Mouse (Mus musculus): ENCODE data around the gene Kras. TPM values are rescaled to one million over a fixed set of nuclear protein-coding genes. Genes with fewer than 3 reads are reported as not detected.

Kras gene
- polyA plus RNA-seq, 1 experiment from 2014 or later: 86.8 TPM

GRCm38 (mm10) chr6:145255952-145256700, 6.1 kb upstream of the Kras start:
- Histone ChIP-seq H3K9me3 (replicated peaks; ENCODE audit: control insufficient read depth, low read length, poor library complexity, severe bottlenecking) (no peaks in the 10 kb centered on the region), H3K27ac (ENCODE audit: low read length) (no peak overlapping the region), H3K27me3 (ENCODE audit: control insufficient read depth, insufficient read depth, low read depth, low read length) (no peaks in the 10 kb centered on the region), H3K9ac (ENCODE audit: low read depth, low read length) (no peak overlapping the region), H3K36me3 (ENCODE audit: control insufficient read depth, insufficient read depth, low read length) (no peaks in the 10 kb centered on the region), H3K4me2 (ENCODE audit: low read length) (no peak overlapping the region), H3K4me1 (ENCODE audit: control insufficient read depth, insufficient read depth, low read length) (no peaks in the 10 kb centered on the region), H3K4me3 (ENCODE audit: low read depth, low read length) (no peak overlapping the region)
- ATAC-seq: no peak
- 85% methylated on average over 13 of the region's 13 CpGs for WGBS

DNA sequence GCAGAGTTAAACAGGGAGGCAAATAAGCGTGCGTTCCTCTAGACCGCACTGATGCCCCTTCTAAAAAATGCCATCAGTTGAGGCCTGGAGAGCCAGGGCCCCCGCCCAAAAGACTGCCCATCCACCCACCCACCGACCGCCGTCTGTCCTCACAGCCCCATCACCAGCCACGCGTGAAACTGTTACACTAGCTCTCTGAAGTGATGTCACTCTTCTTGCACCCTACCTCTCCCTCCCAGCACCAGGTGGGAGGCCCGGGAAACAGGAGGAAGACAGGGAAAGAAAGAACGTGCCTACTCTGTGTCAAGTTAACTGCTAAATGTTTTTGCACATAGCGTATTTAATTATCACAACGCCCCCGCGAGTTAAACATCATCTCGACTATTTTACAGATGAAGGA, 781 bp upstream of the Kras start:
- Histone ChIP-seq H3K9me3 (replicated peaks; ENCODE audit: control insufficient read depth, low read length, poor library complexity, severe bottlenecking) (no peaks in the 10 kb centered on the region), H3K27ac (ENCODE audit: low read length) (peak overlapping the region; percentile 89), H3K4me1 (ENCODE audit: control insufficient read depth, insufficient read depth, low read length) (peaks cover 19% of the 10 kb centered on the region), H3K4me3 (ENCODE audit: low read depth, low read length) (peak overlapping the region; percentile 75), H3K36me3 (ENCODE audit: control insufficient read depth, insufficient read depth, low read length) (no peaks in the 10 kb centered on the region), H3K27me3 (ENCODE audit: control insufficient read depth, insufficient read depth, low read depth, low read length) (no peaks in the 10 kb centered on the region), H3K4me2 (ENCODE audit: low read length) (peak overlapping the region; percentile 74), H3K9ac (ENCODE audit: low read depth, low read length) (peak overlapping the region; percentile 92)
- WGBS: 11% methylated on average over 16 of the region's 16 CpGs
- ATAC-seq: peak; percentile 43

DNA sequence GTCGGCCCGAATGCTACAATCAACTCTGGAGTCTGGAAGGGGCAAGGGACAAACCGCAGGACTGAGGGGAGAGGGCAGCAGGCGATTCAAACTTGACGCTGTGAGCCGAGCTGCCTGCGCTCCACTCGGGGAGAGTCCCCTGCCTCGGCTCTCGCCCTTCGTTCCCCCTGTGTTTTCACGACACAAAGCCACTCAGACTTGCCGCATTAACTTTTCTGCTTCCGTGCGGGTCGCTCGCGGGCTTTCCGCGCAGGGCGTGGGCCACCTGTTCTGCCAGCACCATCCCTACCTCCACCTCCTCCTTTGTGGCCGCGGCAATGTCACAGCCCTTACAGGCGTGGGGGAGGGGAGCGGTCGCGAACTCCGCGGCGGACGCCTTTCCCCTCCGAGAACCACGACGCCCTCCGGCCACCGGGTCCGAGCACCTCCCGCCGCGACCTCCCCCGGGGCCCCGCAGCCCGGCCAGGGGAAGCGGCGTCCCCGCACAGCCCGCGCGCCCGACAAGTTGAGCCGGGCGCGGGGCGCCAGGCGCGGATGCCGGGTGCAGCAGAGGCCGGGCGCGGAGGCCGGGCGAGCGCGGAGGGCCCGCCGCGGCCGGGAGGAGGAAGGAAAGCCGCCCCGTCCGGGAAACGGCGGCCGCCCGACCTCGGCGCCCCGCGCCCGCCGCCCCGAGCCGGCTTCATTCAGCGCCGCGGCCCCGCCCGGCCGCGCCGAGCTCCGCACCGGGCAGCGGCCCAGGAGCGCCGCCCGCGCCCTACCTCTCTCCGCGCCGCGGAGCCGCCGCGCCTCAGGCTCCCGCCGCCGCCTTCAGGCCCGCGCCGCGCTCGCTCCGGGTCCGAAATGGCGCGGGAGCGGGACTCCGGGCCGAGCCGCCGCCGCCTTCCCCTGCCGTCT, 501 bp downstream of the Kras start:
- Histone ChIP-seq H3K36me3 (ENCODE audit: control insufficient read depth, insufficient read depth, low read length) (no peaks in the 10 kb centered on the region), H3K4me2 (ENCODE audit: low read length) (peak overlapping the region; percentile 78), H3K4me1 (ENCODE audit: control insufficient read depth, insufficient read depth, low read length) (peaks cover 19% of the 10 kb centered on the region), H3K4me3 (ENCODE audit: low read depth, low read length) (peak overlapping the region; percentile 75), H3K9ac (ENCODE audit: low read depth, low read length) (peak overlapping the region; percentile 92), H3K27ac (ENCODE audit: low read length) (peak overlapping the region; percentile 89), H3K9me3 (replicated peaks; ENCODE audit: control insufficient read depth, low read length, poor library complexity, severe bottlenecking) (no peaks in the 10 kb centered on the region), H3K27me3 (ENCODE audit: control insufficient read depth, insufficient read depth, low read depth, low read length) (no peaks in the 10 kb centered on the region)
- under 1% methylated on average over 75 of the region's 124 CpGs for WGBS
- ATAC-seq: peak; percentile 52

DNA sequence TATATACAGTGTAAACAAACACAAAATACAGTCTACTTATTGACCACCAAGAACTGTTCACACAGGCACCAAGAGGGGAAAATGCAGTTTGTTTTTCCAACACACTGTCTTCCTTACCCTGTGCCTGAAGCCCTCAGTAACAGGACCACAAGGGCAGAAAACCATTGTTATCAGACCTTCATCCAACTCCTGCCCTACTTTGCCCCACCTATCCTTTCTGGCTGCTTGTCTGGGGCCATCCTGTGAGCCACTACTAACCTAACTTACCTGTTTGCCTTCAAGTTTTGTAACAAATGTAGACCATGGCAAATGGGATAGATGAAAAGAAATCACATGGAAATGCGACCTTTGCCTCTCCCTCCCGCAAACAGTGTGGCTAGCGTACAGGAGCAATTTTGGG, 2.2 kb downstream of the Kras start:
- WGBS: 56% methylated on average over 3 of the region's 3 CpGs
- no peak overlapping the region for H3K27ac ChIP-seq (ENCODE audit: low read length)
- no peak for ATAC-seq
- peak overlapping the region; percentile 19 for H3K4me3 ChIP-seq (ENCODE audit: low read depth, low read length)
- H3K9ac ChIP-seq (ENCODE audit: low read depth, low read length): peak overlapping the region; percentile 46; the same call in 1 of the 2 replicates
- H3K4me1 ChIP-seq (ENCODE audit: control insufficient read depth, insufficient read depth, low read length): peaks cover 19% of the 10 kb centered on the region
- no peaks in the 10 kb centered on the region for H3K36me3 ChIP-seq (ENCODE audit: control insufficient read depth, insufficient read depth, low read length)
- no peaks in the 10 kb centered on the region for H3K27me3 ChIP-seq (ENCODE audit: control insufficient read depth, insufficient read depth, low read depth, low read length)
- H3K9me3 ChIP-seq (replicated peaks; ENCODE audit: control insufficient read depth, low read length, poor library complexity, severe bottlenecking): no peaks in the 10 kb centered on the region
- peak overlapping the region; percentile 46 for H3K4me2 ChIP-seq (ENCODE audit: low read length)

GRCm38 (mm10) chr6:145246841-145247240, 3.2 kb downstream of the Kras start:
- Histone ChIP-seq H3K9me3 (replicated peaks; ENCODE audit: control insufficient read depth, low read length, poor library complexity, severe bottlenecking) (no peaks in the 10 kb centered on the region), H3K9ac (ENCODE audit: low read depth, low read length) (no peak overlapping the region), H3K4me3 (ENCODE audit: low read depth, low read length) (no peak overlapping the region), H3K27ac (ENCODE audit: low read length) (no peak overlapping the region), H3K36me3 (ENCODE audit: control insufficient read depth, insufficient read depth, low read length) (no peaks in the 10 kb centered on the region), H3K4me2 (ENCODE audit: low read length) (no peak overlapping the region), H3K4me1 (ENCODE audit: control insufficient read depth, insufficient read depth, low read length) (peaks cover 19% of the 10 kb centered on the region), H3K27me3 (ENCODE audit: control insufficient read depth, insufficient read depth, low read depth, low read length) (no peaks in the 10 kb centered on the region)
- ATAC-seq: no peak
- WGBS: 95% methylated on average over 5 of the region's 5 CpGs

DNA sequence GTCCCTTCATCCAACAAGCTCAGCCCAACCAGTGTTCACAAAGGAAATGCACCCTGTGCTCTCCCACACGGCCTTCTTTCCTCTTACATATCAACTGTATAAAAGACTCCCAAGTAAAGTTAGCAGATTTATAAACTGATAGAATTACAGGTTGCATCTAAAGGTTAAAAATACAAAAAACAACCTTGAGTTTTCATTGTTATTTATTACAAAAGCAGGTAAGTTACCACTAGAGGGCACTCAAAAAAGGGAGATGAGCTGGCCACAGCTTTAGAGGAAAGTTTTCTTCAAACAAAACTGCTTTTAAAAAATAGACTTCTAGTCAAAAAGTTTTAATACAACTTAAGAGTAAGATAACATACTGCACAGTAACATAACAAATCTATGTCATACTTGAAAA, 7.5 kb downstream of the Kras start:
- Histone ChIP-seq H3K9me3 (replicated peaks; ENCODE audit: control insufficient read depth, low read length, poor library complexity, severe bottlenecking) (no peaks in the 10 kb centered on the region), H3K4me2 (ENCODE audit: low read length) (no peak overlapping the region)
- WGBS: 56% methylated on average over 1 of the region's 1 CpGs

GRCm38 (mm10) chr6:145240285-145240684, 9.8 kb downstream of the Kras start:
- Histone ChIP-seq H3K9ac (ENCODE audit: low read depth, low read length) (no peak overlapping the region), H3K4me3 (ENCODE audit: low read depth, low read length) (no peak overlapping the region), H3K36me3 (ENCODE audit: control insufficient read depth, insufficient read depth, low read length) (peaks cover 12% of the 10 kb centered on the region; the same call in 1 of the 2 replicates), H3K27me3 (ENCODE audit: control insufficient read depth, insufficient read depth, low read depth, low read length) (no peaks in the 10 kb centered on the region), H3K9me3 (replicated peaks; ENCODE audit: control insufficient read depth, low read length, poor library complexity, severe bottlenecking) (no peaks in the 10 kb centered on the region), H3K4me2 (ENCODE audit: low read length) (no peak overlapping the region), H3K27ac (ENCODE audit: low read length) (no peak overlapping the region), H3K4me1 (ENCODE audit: control insufficient read depth, insufficient read depth, low read length) (no peaks in the 10 kb centered on the region)
- WGBS: 84% methylated on average over 6 of the region's 6 CpGs
- ATAC-seq: no peak

More for the DNA sequence above, 7.5 kb downstream of the Kras start:
- no peak overlapping the region for H3K9ac ChIP-seq (ENCODE audit: low read depth, low read length)
- H3K36me3 ChIP-seq (ENCODE audit: control insufficient read depth, insufficient read depth, low read length): peaks cover 12% of the 10 kb centered on the region; the same call in 1 of the 2 replicates
- no peak for ATAC-seq
- no peak overlapping the region for H3K27ac ChIP-seq (ENCODE audit: low read length)
- no peak overlapping the region for H3K4me3 ChIP-seq (ENCODE audit: low read depth, low read length)
- H3K4me1 ChIP-seq (ENCODE audit: control insufficient read depth, insufficient read depth, low read length): peaks cover 5% of the 10 kb centered on the region; the same call in 1 of the 2 replicates
- no peaks in the 10 kb centered on the region for H3K27me3 ChIP-seq (ENCODE audit: control insufficient read depth, insufficient read depth, low read depth, low read length)

DNA sequence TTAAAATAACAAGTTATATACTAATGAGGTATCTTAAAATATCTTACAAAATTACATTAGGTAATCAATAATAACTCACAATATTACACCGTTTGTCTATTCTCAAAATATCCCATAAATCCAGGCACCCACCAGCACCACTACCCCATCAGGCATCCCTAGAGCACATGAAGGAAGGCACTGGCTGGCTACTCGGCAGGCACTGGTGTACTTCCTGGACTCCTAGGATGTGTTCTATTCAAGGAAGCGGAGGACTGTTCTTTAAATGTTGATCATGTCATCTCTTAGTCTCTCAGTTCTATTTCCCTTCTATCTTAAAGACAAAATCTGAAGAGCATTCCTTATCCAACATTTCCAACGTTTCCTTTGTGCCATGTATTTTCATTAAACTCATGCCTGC, 12.9 kb downstream of the Kras start:
- no peak for ATAC-seq
- 78% methylated on average over 4 of the region's 4 CpGs for WGBS
- peaks cover 12% of the 10 kb centered on the region; the same call in 1 of the 2 replicates for H3K36me3 ChIP-seq (ENCODE audit: control insufficient read depth, insufficient read depth, low read length)
- H3K9ac ChIP-seq (ENCODE audit: low read depth, low read length): no peak overlapping the region
- no peaks in the 10 kb centered on the region for H3K9me3 ChIP-seq (replicated peaks; ENCODE audit: control insufficient read depth, low read length, poor library complexity, severe bottlenecking)
- no peak overlapping the region for H3K4me2 ChIP-seq (ENCODE audit: low read length)
- H3K4me3 ChIP-seq (ENCODE audit: low read depth, low read length): no peak overlapping the region
- no peak overlapping the region for H3K27ac ChIP-seq (ENCODE audit: low read length)
- no peaks in the 10 kb centered on the region for H3K4me1 ChIP-seq (ENCODE audit: control insufficient read depth, insufficient read depth, low read length)
- H3K27me3 ChIP-seq (ENCODE audit: control insufficient read depth, insufficient read depth, low read depth, low read length): no peaks in the 10 kb centered on the region

- peaks cover 6% of the 10 kb centered on the region; the same call in 1 of the 2 replicates for H3K36me3 ChIP-seq (ENCODE audit: control insufficient read depth, insufficient read depth, low read length)
- H3K4me2 ChIP-seq (ENCODE audit: low read length): no peak overlapping the region
- no peaks in the 10 kb centered on the region for H3K27me3 ChIP-seq (ENCODE audit: control insufficient read depth, insufficient read depth, low read depth, low read length)
- H3K9ac ChIP-seq (ENCODE audit: low read depth, low read length): no peak overlapping the region
- H3K27ac ChIP-seq (ENCODE audit: low read length): no peak overlapping the region
- no peak for ATAC-seq
- no peaks in the 10 kb centered on the region for H3K4me1 ChIP-seq (ENCODE audit: control insufficient read depth, insufficient read depth, low read length)
- no peak overlapping the region for H3K4me3 ChIP-seq (ENCODE audit: low read depth, low read length)
- 86% methylated on average over 6 of the region's 6 CpGs for WGBS
- H3K9me3 ChIP-seq (replicated peaks; ENCODE audit: control insufficient read depth, low read length, poor library complexity, severe bottlenecking): no peaks in the 10 kb centered on the region
Measured at GRCm38 (mm10) chr6:145235367-145235766, 14.7 kb downstream of the Kras start.
